Mouse (Mus musculus): ENCODE results near the gene Prf1.
A peak's percentile ranks its signal among the peaks of the same experiment; 100 is the strongest.

The Prf1 gene

GRCm38 (mm10) chr10:61339216-61339615 is 41.6 kb downstream of the Prf1 start:
- DNase-seq (ENCODE audit: low read depth, low spot score) = no peak

GRCm38 (mm10) chr10:61340247-61340646 is 42.6 kb downstream of the Prf1 start:
- no peak for DNase-seq (ENCODE audit: low read depth, low spot score)

- DNase-seq (ENCODE audit: low read depth, low spot score) = no peak
Measured at GRCm38 (mm10) chr10:61341045-61341444, 43.4 kb downstream of the Prf1 start.

GRCm38 (mm10) chr10:61341557-61341956 is 43.9 kb downstream of the Prf1 start:
- DNase-seq (ENCODE audit: low read depth, low spot score) = peak; percentile 51

GRCm38 (mm10) chr10:61342750-61343149 is 45.1 kb downstream of the Prf1 start:
- DNase-seq (ENCODE audit: low read depth, low spot score) = no peak

- DNase-seq (ENCODE audit: low read depth, low spot score) = peak; percentile 51
Measured at GRCm38 (mm10) chr10:61343950-61344349, 46.3 kb downstream of the Prf1 start.

- no peak for DNase-seq (ENCODE audit: low read depth, low spot score)
Measured at GRCm38 (mm10) chr10:61345179-61345578, 47.5 kb downstream of the Prf1 start.

GRCm38 (mm10) chr10:61346374-61346773 is 48.7 kb downstream of the Prf1 start:
- DNase-seq (ENCODE audit: low read depth, low spot score) = no peak

GRCm38 (mm10) chr10:61351216-61351615 is 53.6 kb downstream of the Prf1 start:
- no peak for DNase-seq (ENCODE audit: low read depth, low spot score)

All from CD4-positive helper T cell, adult 2 months (primary cell).